Mouse (Mus musculus): ENCODE measurements around the gene Gm12216.

Gm12216 gene

GRCm38 (mm10) chr11:53821230-53821944, 37.7 kb downstream of the Gm12216 start:
- peak; percentile 26 for DNase-seq (ENCODE audit: low spot score)

DNA sequence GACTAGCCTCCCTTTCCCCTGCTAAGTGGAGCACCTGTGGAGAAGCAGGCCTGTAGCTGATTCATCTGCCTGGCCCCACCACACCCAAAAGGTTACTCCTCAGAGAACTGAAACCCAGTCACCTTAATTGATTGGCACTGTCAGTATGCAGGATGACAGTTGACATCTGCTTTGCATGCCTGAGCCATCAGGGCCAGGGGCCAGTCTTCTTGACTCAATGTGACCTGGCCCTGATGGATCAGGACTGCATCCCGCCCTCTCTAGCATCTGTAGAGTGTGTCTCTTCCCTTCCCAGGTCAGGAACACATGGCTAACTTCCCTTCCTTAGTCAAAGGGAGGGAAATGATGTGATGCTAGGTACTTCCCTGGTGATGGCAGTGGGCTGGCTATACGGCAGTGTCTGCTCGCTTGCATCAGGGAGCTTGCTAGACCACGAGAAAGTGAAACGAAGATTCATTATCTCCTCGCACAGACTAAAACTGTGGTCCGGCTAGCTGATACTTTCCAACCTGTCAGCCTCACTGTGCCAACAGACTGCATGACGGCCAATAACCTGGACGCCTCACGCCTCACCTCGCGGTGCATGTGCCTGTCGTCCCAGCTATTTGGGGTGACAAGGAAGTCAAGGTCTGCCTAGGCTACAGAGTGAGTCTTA, 38.4 kb downstream of the Gm12216 start:
- no peak for DNase-seq (ENCODE audit: low spot score)

DNA sequence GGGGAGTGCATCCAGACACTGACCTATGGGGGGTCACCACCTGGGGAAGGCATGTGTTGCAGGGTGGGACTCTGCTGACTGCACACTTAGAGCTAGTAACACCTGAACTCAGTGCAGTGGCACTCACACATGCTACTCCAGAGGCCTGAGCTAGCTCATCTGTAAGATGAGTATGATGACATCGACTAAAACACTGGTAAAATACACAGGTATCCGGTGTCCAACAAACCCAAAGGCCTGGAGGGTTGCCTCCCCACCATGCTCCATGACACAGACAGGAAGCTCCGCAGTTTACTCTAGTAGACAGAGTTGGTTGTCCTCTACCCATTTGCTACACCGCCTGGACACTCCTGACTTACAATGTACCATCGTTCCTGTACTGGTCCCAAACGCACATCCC, 39.5 kb downstream of the Gm12216 start:
- DNase-seq (ENCODE audit: low spot score), result no peak

DNA sequence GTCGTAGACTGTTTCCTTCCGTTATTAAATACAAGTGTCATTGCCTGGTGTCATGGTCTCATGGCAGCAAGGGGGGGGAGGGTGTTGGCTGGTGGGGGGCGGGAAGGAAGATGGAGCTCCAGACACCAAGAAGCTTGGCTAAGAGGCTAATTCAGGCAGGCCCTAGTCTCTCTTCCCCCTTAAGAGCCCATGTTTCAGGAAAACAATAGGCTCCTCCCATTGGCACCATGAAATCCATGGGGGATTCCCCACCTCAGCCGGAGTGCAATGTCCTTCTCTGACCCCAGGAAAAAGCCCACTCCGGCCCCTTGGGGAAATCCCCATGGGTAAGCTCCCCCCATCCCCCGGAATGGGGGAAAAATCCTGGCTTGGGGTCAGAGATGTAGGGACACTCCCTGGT, 40.3 kb downstream of the Gm12216 start:
- no peak for DNase-seq (ENCODE audit: low spot score)

GRCm38 (mm10) chr11:53816841-53817375, 42.1 kb downstream of the Gm12216 start:
- DNase-seq (ENCODE audit: low spot score), result no peak

- DNase-seq (ENCODE audit: low spot score), result no peak
Observed at GRCm38 (mm10) chr11:53814810-53815209, 44.2 kb downstream of the Gm12216 start.

DNA sequence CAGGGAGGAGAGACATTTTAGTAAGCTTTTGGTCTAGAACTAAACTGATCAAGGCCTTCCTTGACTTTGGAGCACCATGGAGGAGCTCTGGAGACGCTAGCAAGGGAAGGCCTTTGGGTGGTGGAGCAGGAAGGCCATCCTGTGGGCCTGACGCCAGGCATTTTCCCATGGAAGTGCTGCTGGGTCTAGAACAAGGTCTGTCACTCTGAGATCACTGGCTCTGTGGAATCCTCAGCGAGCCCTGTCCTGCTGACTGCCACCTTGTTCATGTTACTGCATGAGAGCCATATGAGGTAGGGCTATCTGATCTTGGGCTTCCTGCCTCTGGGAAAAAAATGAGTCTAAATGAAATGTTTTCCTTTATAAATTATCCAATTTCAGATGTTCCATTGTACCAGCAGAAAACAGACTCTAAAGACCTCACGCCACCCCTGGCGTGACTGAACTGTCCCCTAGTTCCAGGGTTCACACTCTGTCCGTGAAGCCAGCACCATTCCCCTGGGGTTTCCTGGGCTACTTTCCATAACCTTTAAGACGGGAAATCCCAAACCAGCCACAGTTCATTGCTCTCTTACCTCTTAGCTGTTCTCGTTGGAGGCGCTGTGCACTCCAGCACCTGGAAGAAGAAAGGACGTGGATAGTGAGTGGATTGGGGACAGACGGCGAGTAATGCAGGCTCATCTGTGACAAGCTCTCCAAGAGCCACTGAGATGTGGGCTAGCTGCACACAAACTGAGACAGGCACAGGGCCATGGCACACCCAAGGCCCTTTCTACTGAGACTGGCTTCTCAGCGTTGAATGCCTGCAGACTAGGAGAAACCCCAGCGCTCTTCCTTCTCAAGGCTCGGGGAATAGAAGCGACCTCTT, 45.8 kb downstream of the Gm12216 start:
- no peak for DNase-seq (ENCODE audit: low spot score)

GRCm38 (mm10) chr11:53811312-53811711, 47.7 kb downstream of the Gm12216 start:
- no peak for DNase-seq (ENCODE audit: low spot score)

- peak; percentile 49 for DNase-seq (ENCODE audit: low spot score)
Observed at GRCm38 (mm10) chr11:53810749-53811148, 48.3 kb downstream of the Gm12216 start.

- no peak for DNase-seq (ENCODE audit: low spot score)
Observed at GRCm38 (mm10) chr11:53810156-53810555, 48.9 kb downstream of the Gm12216 start.

DNA sequence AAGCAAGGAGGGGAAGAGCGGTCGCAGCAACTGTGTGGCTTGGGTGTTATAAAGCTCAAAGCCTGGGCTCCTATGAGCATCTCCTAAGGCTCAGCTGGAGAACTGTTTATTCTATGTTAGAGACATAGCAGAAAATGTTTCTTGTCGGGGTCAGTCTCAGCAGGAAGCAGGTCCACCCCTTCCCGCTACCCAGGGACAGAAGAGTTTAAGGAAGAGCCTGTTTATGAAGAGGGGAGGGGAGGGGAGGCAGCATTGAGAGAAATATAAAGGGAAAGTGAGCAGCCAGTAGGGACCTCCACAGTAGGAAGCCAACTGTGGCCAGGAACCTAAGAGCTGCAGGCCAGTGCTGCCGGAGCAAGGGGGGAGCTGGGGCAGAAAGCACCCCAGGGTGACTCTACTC, 49.7 kb downstream of the Gm12216 start:
- DNase-seq (ENCODE audit: low spot score), result no peak

DNA sequence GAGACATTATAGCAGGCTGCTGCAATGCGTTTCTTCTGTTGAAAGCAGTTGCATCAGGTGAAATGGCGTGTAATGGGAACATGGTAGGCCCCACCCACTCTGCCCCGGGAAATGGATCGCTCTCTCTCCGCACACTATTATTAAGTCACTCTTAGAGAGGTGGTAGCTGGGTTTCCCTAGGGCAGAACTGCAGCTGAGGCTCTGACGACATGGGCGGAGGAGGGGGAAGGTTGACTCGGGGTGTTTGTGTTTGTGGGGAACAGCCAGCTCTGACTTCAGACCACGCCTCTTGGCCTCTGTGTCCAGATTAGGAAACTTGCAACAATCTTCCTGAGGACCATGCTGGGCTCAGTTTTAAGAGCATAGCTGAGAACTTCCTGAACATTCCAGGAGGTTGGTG, 53.3 kb downstream of the Gm12216 start:
- peak; percentile 60 for DNase-seq (ENCODE audit: low spot score)

GRCm38 (mm10) chr11:53804569-53805344, 54.3 kb downstream of the Gm12216 start:
- DNase-seq (ENCODE audit: low spot score), result no peak

DNA sequence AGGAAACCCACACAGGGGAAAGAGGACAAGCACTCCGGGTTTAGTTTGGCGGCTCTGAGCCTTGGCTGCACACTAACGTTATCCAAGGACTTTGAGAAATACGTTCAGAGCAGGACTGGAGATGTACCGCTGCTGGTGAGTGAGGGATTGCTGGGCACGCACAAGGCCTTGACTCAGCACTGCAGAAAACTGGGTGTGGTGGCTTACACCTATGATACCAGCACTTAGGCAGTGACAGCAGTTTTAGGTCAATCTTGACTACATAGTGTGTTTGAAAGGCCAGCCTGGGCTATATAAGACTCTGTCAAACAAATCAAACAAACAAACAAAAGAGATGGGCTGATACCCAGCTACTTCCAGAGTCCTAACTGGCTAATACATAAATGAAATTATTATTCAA, 55.6 kb downstream of the Gm12216 start:
- DNase-seq (ENCODE audit: low spot score), result no peak

- DNase-seq (ENCODE audit: low spot score), result no peak
Observed at GRCm38 (mm10) chr11:53803093-53803492, 56.0 kb downstream of the Gm12216 start.

DNA sequence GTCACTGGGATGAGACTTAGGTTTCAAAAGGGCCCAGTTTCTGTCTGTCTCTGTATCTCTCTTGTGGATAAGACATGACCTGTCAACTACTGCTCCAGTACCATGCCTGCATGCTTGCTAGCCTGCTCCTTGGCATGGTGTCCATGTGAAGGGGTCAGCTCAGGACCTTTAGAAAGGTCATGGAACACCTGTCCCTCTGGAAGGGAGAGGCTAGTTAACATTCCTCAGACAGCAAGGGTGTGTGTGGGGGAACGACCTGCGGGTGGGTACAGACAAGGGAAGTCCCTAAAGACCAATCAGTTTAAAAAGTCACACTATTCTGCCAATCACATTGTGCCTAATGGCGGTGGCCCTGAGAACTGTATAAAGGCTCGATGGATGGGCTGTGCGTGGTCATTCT, 58.1 kb downstream of the Gm12216 start:
- DNase-seq (ENCODE audit: low spot score), result no peak

GRCm38 (mm10) chr11:53800036-53800435, 59.0 kb downstream of the Gm12216 start:
- DNase-seq (ENCODE audit: low spot score), result no peak

GRCm38 (mm10) chr11:53798041-53798711, 60.9 kb downstream of the Gm12216 start:
- DNase-seq (ENCODE audit: low spot score), result no peak

GRCm38 (mm10) chr11:53797386-53797920, 61.6 kb downstream of the Gm12216 start:
- DNase-seq (ENCODE audit: low spot score), result no peak

DNA sequence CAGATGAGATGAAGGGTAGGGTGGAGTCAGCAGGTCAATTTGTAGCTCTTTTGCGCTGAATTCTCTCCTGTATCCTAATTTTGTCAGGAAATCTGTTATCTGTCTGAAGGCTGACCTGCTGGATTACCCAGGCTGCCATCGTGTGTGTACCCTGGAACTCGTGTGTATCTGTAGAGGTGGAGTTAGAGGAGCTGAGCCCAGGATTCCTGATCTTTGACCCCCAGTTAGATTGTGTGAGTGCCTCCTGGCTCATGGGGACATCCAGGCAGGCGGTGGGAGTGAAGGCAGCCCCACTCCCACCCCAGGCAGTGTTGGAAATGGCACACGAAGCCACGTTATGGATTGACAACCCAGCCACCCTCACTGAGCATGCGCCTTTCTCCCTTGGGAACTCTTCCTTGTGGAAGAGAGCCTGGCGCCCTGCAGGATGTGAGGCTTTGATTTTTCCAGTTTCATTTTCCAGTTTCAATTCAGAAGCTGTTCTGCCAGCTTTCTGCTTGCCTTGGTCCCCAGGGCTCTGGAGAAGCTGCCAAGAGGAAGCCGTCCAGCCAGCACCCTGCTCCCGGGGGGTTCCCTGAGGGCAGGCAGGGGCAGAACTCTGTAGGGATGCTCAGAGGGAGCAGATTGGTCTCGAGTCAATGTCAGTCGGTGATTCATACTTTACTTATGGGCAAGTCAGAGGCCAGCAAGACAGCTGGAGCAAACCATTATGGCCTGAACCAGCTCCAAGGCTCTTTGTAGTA, 62.5 kb downstream of the Gm12216 start:
- DNase-seq (ENCODE audit: low spot score), result peak; percentile 62

All from urinary bladder, postnatal 14 days (tissue).